8 mouse cellular contexts compared by ENCODE assay signal in genomic region chr12:76195912-76196708, GRCm38 (mm10). TPM values are rescaled to one million over a fixed set of nuclear protein-coding genes. Genes with fewer than 3 reads are reported as not detected.
DNase-seq lines count a peak whose midpoint lies in the region; ATAC-seq lines count a peak whose summit lies in the region.

No protein-coding gene starts in this region.

- peaks cover 11% of the 10 kb centered on the region for H3K27me3 ChIP-seq in hindbrain, embryonic 12.5 days

- under 1% methylated on average over 22 of the region's 22 CpGs for WGBS in hindbrain, embryonic 12.5 days

- H3K4me1 ChIP-seq in hindbrain, embryonic 12.5 days: peaks cover 8% of the 10 kb centered on the region

- H3K36me3 ChIP-seq in hindbrain, embryonic 12.5 days: no peaks in the 10 kb centered on the region

- H3K9ac ChIP-seq in hindbrain, embryonic 12.5 days: peak overlapping the region; percentile 51

- H3K4me2 ChIP-seq in hindbrain, embryonic 12.5 days (replicated peaks): peak overlapping the region; percentile 93

- peak; percentile 91 for DNase-seq in R1 (ENCODE audit: low read depth, low spot score)
- DNase-seq in cerebellum, postnatal 25 days: peak; percentile 89 to 93
- DNase-seq in frontal cortex, postnatal 25 days (ENCODE audit: low spot score in 2 of 2): peak; percentile 9 to 39
- peak; percentile 24 for DNase-seq in layer of hippocampus, adult 9-11 months
- peak; percentile 92 for DNase-seq in lung, postnatal 10 days
- DNase-seq in ovary, postnatal 14 days (ENCODE audit: low spot score): peak; percentile 89
- DNase-seq in thymus, postnatal 14 days: peak; percentile 81

- H3K4me3 ChIP-seq in hindbrain, embryonic 12.5 days: peak overlapping the region; percentile 37

- ATAC-seq in hindbrain, embryonic 12.5 days (ENCODE audit: low FRiP score): peak; percentile 87

- 0 out of 2 replicates have a peak overlapping the region, but pooled peaks have one; percentile 17 for H3K27ac ChIP-seq in hindbrain, embryonic 12.5 days

- H3K9me3 ChIP-seq in hindbrain, embryonic 12.5 days (replicated peaks): no peaks in the 10 kb centered on the region

RNA-seq across cellular contexts. Expression of gene Esr2, which starts 19.1 kb away (rescaled TPM):
- 0.22 and 0.47 TPM in 2 replicates for polyA plus RNA-seq in hindbrain, embryonic 12.5 days (2016; fragmentation: Nextera tagmentation; extraction: Ambion mirVana)

RNA-seq across cellular contexts. Expression of gene Tex21, which starts 50.4 kb away (rescaled TPM):
- not detected in 2 replicates for polyA plus RNA-seq in hindbrain, embryonic 12.5 days (2016; fragmentation: Nextera tagmentation; extraction: Ambion mirVana)

RNA-seq across cellular contexts. Expression of gene Mthfd1, which starts 59.0 kb away (rescaled TPM):
- polyA plus RNA-seq in hindbrain, embryonic 12.5 days (2016; fragmentation: Nextera tagmentation; extraction: Ambion mirVana): 44.8 and 46.3 TPM in 2 replicates

Comparison
In these comparisons a context has a peak if more than half of its experiments do, and no peak if none do; other contexts are left out.
1. Peak in every context shown above with its lines: DNase-seq, ATAC-seq, H3K4me3 ChIP-seq and H3K27ac ChIP-seq.
2. DNase-seq: peak in every context shown above with its lines; median percentile 92 in lung, postnatal 10 days; 91 in R1; 91 in cerebellum, postnatal 25 days; 89 in ovary, postnatal 14 days; 81 in thymus, postnatal 14 days; 24 in frontal cortex, postnatal 25 days; 24 in layer of hippocampus, adult 9-11 months.